Mouse (Mus musculus) stomach, embryonic 16.5 days (tissue): Measurements from ENCODE around the gene Htra3. TPM values are rescaled to one million over a fixed set of nuclear protein-coding genes. Genes with fewer than 3 reads are reported as not detected.

Experiments
- ATAC-seq: fragments of 200-750 bp; cut with Nextera tagmentation; 2 replicates; pipeline ENCODE4 v1.8.0; 2017; ENCODE audit warnings: moderate number of reproducible peaks, moderate TSS enrichment; ENCODE audit not compliant: insufficient read depth, low FRiP score
- H3K27ac ChIP-seq: fragments of 300-500 bp; sonication (generic); 2 replicates; pipeline ENCODE4 v1.5.1; 2014; ENCODE audit warnings: low read length
- H3K27me3 ChIP-seq: fragments of 300-500 bp; sonication (generic); 2 replicates; pipeline ENCODE4 v1.6.1; 2014; ENCODE audit warnings: low read length, control low read depth, mixed read lengths; ENCODE audit not compliant: control insufficient read depth, insufficient read depth
- H3K36me3 ChIP-seq: fragments of 300-500 bp; sonication (generic); 2 replicates; pipeline ENCODE4 v1.6.1; 2014; ENCODE audit warnings: low read length; ENCODE audit not compliant: control insufficient read depth, insufficient read depth
- H3K4me1 ChIP-seq: fragments of 300-500 bp; sonication (generic); 2 replicates; pipeline ENCODE4 v1.6.1; 2014; ENCODE audit warnings: low read length, control low read depth, mixed read lengths; ENCODE audit not compliant: control insufficient read depth, insufficient read depth
- H3K4me2 ChIP-seq: fragments of 300-500 bp; sonication (generic); 2 replicates; pipeline ENCODE4 v1.6.1; 2014; ENCODE audit warnings: low read depth, low read length, mixed read lengths
- H3K4me3 ChIP-seq: fragments of 300-500 bp; sonication (generic); replicated peaks from 2 replicates; pipeline ENCODE4 v1.5.1; 2014; ENCODE audit warnings: mild to moderate bottlenecking, low read length
- H3K9ac ChIP-seq: fragments of 300-500 bp; sonication (generic); 2 replicates; pipeline ENCODE4 v1.6.1; 2014; ENCODE audit warnings: low read length
- H3K9me3 ChIP-seq: fragments of 300-500 bp; sonication (generic); replicated peaks from 2 replicates; pipeline ENCODE4 v1.6.1; 2016; ENCODE audit warnings: low read length, control low read depth; ENCODE audit not compliant: control insufficient read depth
- WGBS: fragments of 180-500 bp; shearing (Covaris S2); extraction: QIAGEN DNeasy Blood & Tissue Kit; methylation state at CpG from one replicate; pipeline ENCODE4 v1.1.7; 2014; 5-methylcytosine and 5-hydroxymethylcytosine counted together
- polyA plus RNA-seq: library from polyadenylated mRNA; unstranded; fragments of >200 nt; fragmentation: Nextera tagmentation; extraction: Ambion mirVana; gene quantifications from 2 replicates; pipeline ENCODE4 v1.2.1, GENCODE M21; 2015

Htra3 gene
- polyA plus RNA-seq, 1 experiment from 2014 or later = 67.7 TPM

GRCm38 (mm10) chr5:35626408-35626807 is 53.2 kb downstream of the Htra3 start:
- Histone ChIP-seq H3K4me1 (peaks cover 21% of the 10 kb centered on the region), H3K27me3 (no peaks in the 10 kb centered on the region), H3K9ac (no peak overlapping the region), H3K27ac (no peak overlapping the region), H3K36me3 (no peaks in the 10 kb centered on the region), H3K4me2 (no peak overlapping the region), H3K4me3 (no peak overlapping the region), H3K9me3 (no peaks in the 10 kb centered on the region)
- WGBS = 84% methylated on average over 2 of the region's 2 CpGs
- no peak for ATAC-seq

GRCm38 (mm10) chr5:35624751-35625239 is 54.8 kb downstream of the Htra3 start:
- H3K27ac ChIP-seq = peak overlapping the region; percentile 11; the same call in 1 of the 2 replicates
- peak; percentile 70 for ATAC-seq
- H3K36me3 ChIP-seq = no peaks in the 10 kb centered on the region
- H3K27me3 ChIP-seq = no peaks in the 10 kb centered on the region
- H3K4me2 ChIP-seq = no peak overlapping the region
- H3K4me1 ChIP-seq = peaks cover 21% of the 10 kb centered on the region
- H3K4me3 ChIP-seq = no peak overlapping the region
- H3K9ac ChIP-seq = no peak overlapping the region
- WGBS = 46% methylated on average over 4 of the region's 4 CpGs
- no peaks in the 10 kb centered on the region for H3K9me3 ChIP-seq

GRCm38 (mm10) chr5:35623831-35624230 is 55.8 kb downstream of the Htra3 start:
- Histone ChIP-seq H3K36me3 (no peaks in the 10 kb centered on the region), H3K9ac (no peak overlapping the region), H3K27me3 (no peaks in the 10 kb centered on the region), H3K4me3 (no peak overlapping the region), H3K4me2 (no peak overlapping the region), H3K4me1 (peaks cover 21% of the 10 kb centered on the region), H3K9me3 (no peaks in the 10 kb centered on the region), H3K27ac (peak overlapping the region; percentile 74)
- ATAC-seq = no peak

- H3K27me3 ChIP-seq = no peaks in the 10 kb centered on the region
- WGBS = 39% methylated on average over 4 of the region's 4 CpGs
- H3K27ac ChIP-seq = no peak overlapping the region
- no peak overlapping the region for H3K4me2 ChIP-seq
- no peaks in the 10 kb centered on the region for H3K36me3 ChIP-seq
- no peaks in the 10 kb centered on the region for H3K9me3 ChIP-seq
- no peak for ATAC-seq
- peaks cover 18% of the 10 kb centered on the region for H3K4me1 ChIP-seq
- H3K4me3 ChIP-seq = no peak overlapping the region
- H3K9ac ChIP-seq = no peak overlapping the region
These were observed 58.5 kb downstream of the Htra3 start for GRCm38 (mm10) chr5:35621114-35621513.

- Histone ChIP-seq H3K27ac (peak overlapping the region; percentile 25; the same call in 1 of the 2 replicates), H3K4me1 (peaks cover 4% of the 10 kb centered on the region; the same call in 1 of the 2 replicates), H3K36me3 (no peaks in the 10 kb centered on the region), H3K4me3 (no peak overlapping the region), H3K9ac (no peak overlapping the region), H3K27me3 (no peaks in the 10 kb centered on the region), H3K4me2 (no peak overlapping the region), H3K9me3 (no peaks in the 10 kb centered on the region)
- no peak for ATAC-seq
- WGBS = 47% methylated on average over 5 of the region's 5 CpGs
These were observed 62.6 kb downstream of the Htra3 start for GRCm38 (mm10) chr5:35616943-35617342.

GRCm38 (mm10) chr5:35612722-35613121 is 66.9 kb downstream of the Htra3 start:
- no peaks in the 10 kb centered on the region for H3K36me3 ChIP-seq
- 79% methylated on average over 8 of the region's 8 CpGs for WGBS
- no peak overlapping the region for H3K27ac ChIP-seq
- no peak overlapping the region for H3K9ac ChIP-seq
- no peak overlapping the region for H3K4me2 ChIP-seq
- H3K4me3 ChIP-seq = no peak overlapping the region
- H3K9me3 ChIP-seq = no peaks in the 10 kb centered on the region
- H3K4me1 ChIP-seq = peaks cover 20% of the 10 kb centered on the region
- ATAC-seq = no peak
- no peaks in the 10 kb centered on the region for H3K27me3 ChIP-seq

GRCm38 (mm10) chr5:35611900-35612299 is 67.7 kb downstream of the Htra3 start:
- peaks cover 22% of the 10 kb centered on the region for H3K4me1 ChIP-seq
- no peaks in the 10 kb centered on the region for H3K27me3 ChIP-seq
- no peaks in the 10 kb centered on the region for H3K36me3 ChIP-seq
- H3K27ac ChIP-seq = no peak overlapping the region
- H3K9ac ChIP-seq = no peak overlapping the region
- no peak overlapping the region for H3K4me3 ChIP-seq
- no peak for ATAC-seq
- H3K9me3 ChIP-seq = no peaks in the 10 kb centered on the region
- no peak overlapping the region for H3K4me2 ChIP-seq
- WGBS = 77% methylated on average over 11 of the region's 11 CpGs

GRCm38 (mm10) chr5:35611170-35611569 is 68.4 kb downstream of the Htra3 start:
- H3K4me3 ChIP-seq = no peak overlapping the region
- no peaks in the 10 kb centered on the region for H3K9me3 ChIP-seq
- H3K27ac ChIP-seq = no peak overlapping the region
- H3K9ac ChIP-seq = no peak overlapping the region
- peaks cover 22% of the 10 kb centered on the region for H3K4me1 ChIP-seq
- no peak for ATAC-seq
- H3K4me2 ChIP-seq = no peak overlapping the region
- H3K27me3 ChIP-seq = no peaks in the 10 kb centered on the region
- H3K36me3 ChIP-seq = no peaks in the 10 kb centered on the region
- 87% methylated on average over 9 of the region's 9 CpGs for WGBS

- Histone ChIP-seq H3K9me3 (no peaks in the 10 kb centered on the region), H3K4me2 (no peak overlapping the region), H3K36me3 (no peaks in the 10 kb centered on the region), H3K27ac (no peak overlapping the region), H3K4me3 (no peak overlapping the region), H3K27me3 (no peaks in the 10 kb centered on the region), H3K9ac (no peak overlapping the region), H3K4me1 (peaks cover 22% of the 10 kb centered on the region)
- 90% methylated on average over 7 of the region's 7 CpGs for WGBS
- no peak for ATAC-seq
These were observed 69.2 kb downstream of the Htra3 start for GRCm38 (mm10) chr5:35610381-35610780.

- Histone ChIP-seq H3K4me3 (no peak overlapping the region), H3K9me3 (no peaks in the 10 kb centered on the region), H3K27me3 (no peaks in the 10 kb centered on the region), H3K36me3 (no peaks in the 10 kb centered on the region), H3K4me2 (no peak overlapping the region), H3K9ac (no peak overlapping the region), H3K27ac (no peak overlapping the region), H3K4me1 (peaks cover 22% of the 10 kb centered on the region)
- ATAC-seq = no peak
- 73% methylated on average over 2 of the region's 2 CpGs for WGBS
These were observed 69.6 kb downstream of the Htra3 start for GRCm38 (mm10) chr5:35609971-35610370.
